Mouse (Mus musculus) liver, postnatal 0 days (tissue): Measurements from ENCODE around the gene Tpt1. TPM values are rescaled to one million over a fixed set of nuclear protein-coding genes. Genes with fewer than 3 reads are reported as not detected.
"Not testable (repeated sequence)": the region's sequence is repeated elsewhere in the genome, so short reads cannot be mapped to it uniquely, and the experiment has no call there.

Experiments
- ATAC-seq: fragments of 200-750 bp; cut with Nextera tagmentation; 2 replicates; pipeline ENCODE4 v1.8.0; 2017; ENCODE audit warnings: mild to moderate bottlenecking, moderate library complexity
- DNase-seq: peaks from one replicate; pipeline ENCODE4 v3.0.0-alpha.2; 2016
- H3K27ac ChIP-seq: fragments of 300-500 bp; sonication (generic); 2 replicates; pipeline ENCODE4 v1.5.1; 2014; ENCODE audit warnings: antibody characterized with exemption, moderate library complexity, mild to moderate bottlenecking, low read depth
- H3K27me3 ChIP-seq: fragments of 300-500 bp; sonication (generic); 2 replicates; pipeline ENCODE4 v1.6.1; 2014; ENCODE audit warnings: low read length, control low read depth, mixed read lengths; ENCODE audit not compliant: insufficient read depth
- H3K36me3 ChIP-seq: fragments of 300-500 bp; sonication (generic); replicated peaks from 2 replicates; pipeline ENCODE4 v1.6.1; 2014; ENCODE audit warnings: mild to moderate bottlenecking, control low read depth, low read length, moderate library complexity, mixed read lengths; ENCODE audit not compliant: insufficient read depth
- H3K4me1 ChIP-seq: fragments of 300-500 bp; sonication (generic); 2 replicates; pipeline ENCODE4 v1.6.1; 2014; ENCODE audit warnings: antibody characterized with exemption, mild to moderate bottlenecking, control low read depth; ENCODE audit not compliant: insufficient read depth
- H3K4me2 ChIP-seq: fragments of 300-500 bp; sonication (generic); 2 replicates; pipeline ENCODE4 v1.6.1; 2014; ENCODE audit warnings: low read depth, mild to moderate bottlenecking, low read length, moderate library complexity, mixed read lengths
- H3K4me3 ChIP-seq: fragments of 300-500 bp; sonication (generic); 2 replicates; pipeline ENCODE4 v1.5.1; 2014; ENCODE audit warnings: low read depth, low read length
- H3K9ac ChIP-seq: fragments of 300-500 bp; sonication (generic); replicated peaks from 2 replicates; pipeline ENCODE4 v1.6.1; 2014; ENCODE audit warnings: mild to moderate bottlenecking, moderate library complexity
- H3K9me3 ChIP-seq: fragments of 300-500 bp; sonication (generic); 2 replicates; pipeline ENCODE4 v1.6.1; 2016; ENCODE audit warnings: mild to moderate bottlenecking, control low read depth, low read length, mixed read lengths
- CTCF ChIP-seq: sonication (generic); IDR thresholded peaks from 2 replicates; pipeline ENCODE4 v1.5.1; 2016; ENCODE audit warnings: antibody characterized with exemption, low read depth
- EP300 ChIP-seq: IDR thresholded peaks from 2 replicates; pipeline ENCODE4 v1.6.1; 2016; ENCODE audit warnings: antibody characterized with exemption, low read depth, mild to moderate bottlenecking
- whole genome bisulfite sequencing: fragments of 180-500 bp; shearing (Covaris S2); extraction: QIAGEN DNeasy Blood & Tissue Kit; methylation state at CpG from one replicate; pipeline ENCODE4 v1.1.7; 2014; ENCODE audit not compliant: insufficient replicate concordance; 5-methylcytosine and 5-hydroxymethylcytosine counted together
- polyA plus RNA-seq: library from polyadenylated mRNA; unstranded; fragments of >200 nt; fragmentation: Nextera tagmentation; extraction: Ambion mirVana; gene quantifications from 2 replicates; pipeline ENCODE4 v1.2.1, GENCODE M21; 2015

The Tpt1 gene
- polyA plus RNA-seq, 1 experiment from 2014 or later, result 874 TPM

- TF ChIP-seq CTCF (no peak), EP300 (no peak)
- DNase-seq (no peak), ATAC-seq (no peak)
- Histone ChIP-seq H3K9ac (no peak overlapping the region), H3K27me3 (no peaks in the 10 kb centered on the region), H3K27ac (no peak overlapping the region), H3K36me3 (no peaks in the 10 kb centered on the region), H3K4me3 (no peak overlapping the region), H3K4me1 (no peaks in the 10 kb centered on the region), H3K9me3 (no peaks in the 10 kb centered on the region), H3K4me2 (no peak overlapping the region)
- 75% methylated on average over 2 of the region's 2 CpGs for WGBS
These were observed 14.7 kb downstream of the Tpt1 start for GRCm38 (mm10) chr14:75859619-75860018.

- TF ChIP-seq EP300 (no peak), CTCF (no peak)
- DNase-seq, result no peak
- Histone ChIP-seq H3K4me2 (no peak overlapping the region), H3K27me3 (no peaks in the 10 kb centered on the region), H3K9me3 (no peaks in the 10 kb centered on the region), H3K27ac (no peak overlapping the region), H3K4me3 (no peak overlapping the region), H3K36me3 (no peaks in the 10 kb centered on the region), H3K9ac (no peak overlapping the region), H3K4me1 (no peaks in the 10 kb centered on the region)
- ATAC-seq, result no peak
- 83% methylated on average over 6 of the region's 6 CpGs for WGBS
These were observed 17.8 kb downstream of the Tpt1 start for GRCm38 (mm10) chr14:75862701-75863100.

GRCm38 (mm10) chr14:75863549-75864409 lies 18.9 kb downstream of the Tpt1 start:
- no peak for TF ChIP-seq CTCF
- TF ChIP-seq EP300, result peak; percentile 46; the same call in 1 of the 2 replicates
- Histone ChIP-seq H3K4me1 (no peaks in the 10 kb centered on the region), H3K27me3 (no peaks in the 10 kb centered on the region), H3K4me3 (no peak overlapping the region), H3K27ac (no peak overlapping the region), H3K9ac (no peak overlapping the region), H3K4me2 (no peak overlapping the region), H3K36me3 (no peaks in the 10 kb centered on the region), H3K9me3 (no peaks in the 10 kb centered on the region)
- 36% methylated on average over 7 of the region's 7 CpGs for WGBS
- DNase-seq (peak; percentile 56), ATAC-seq (peak; percentile 77)

GRCm38 (mm10) chr14:75866706-75867333 lies 21.9 kb downstream of the Tpt1 start:
- DNase-seq, result no peak
- H3K9me3 ChIP-seq, result 0 out of 2 replicates have a peak, but pooled peaks cover 2% of the 10 kb centered on the region
- WGBS, result 77% methylated on average over 9 of the region's 9 CpGs

DNA sequence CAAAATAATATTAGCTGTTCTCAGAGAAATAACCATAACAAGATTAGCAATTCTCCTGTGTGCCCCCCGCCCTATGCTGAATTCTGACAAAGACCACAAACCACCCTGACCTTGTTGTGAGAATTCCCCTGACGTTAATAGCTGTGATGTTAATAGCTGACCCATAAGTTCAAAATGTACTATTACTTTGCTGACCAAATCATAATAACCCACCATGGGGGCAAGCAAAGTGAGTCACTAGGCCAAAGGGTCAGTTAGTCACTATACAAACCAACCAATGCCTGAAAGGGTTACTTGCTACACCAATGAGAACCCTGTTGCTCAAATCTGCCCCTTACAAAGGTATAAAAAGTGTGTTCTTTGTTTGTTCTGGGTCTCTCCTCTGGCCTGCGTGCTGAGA lies 23.1 kb downstream of the Tpt1 start:
- not testable (repeated sequence) for H3K9me3 ChIP-seq, H3K9ac ChIP-seq, H3K4me2 ChIP-seq, H3K4me3 ChIP-seq, DNase-seq, H3K27ac ChIP-seq, H3K4me1 ChIP-seq, H3K27me3 ChIP-seq, H3K36me3 ChIP-seq, ATAC-seq
- 53% methylated on average over 3 of the region's 3 CpGs for WGBS
- peak; percentile 43 for TF ChIP-seq EP300

More at GRCm38 (mm10) chr14:75866706-75867333, 21.9 kb downstream of the Tpt1 start:
- Histone ChIP-seq H3K27ac (no peak overlapping the region), H3K36me3 (no peaks in the 10 kb centered on the region), H3K9ac (no peak overlapping the region), H3K4me1 (no peaks in the 10 kb centered on the region), H3K4me2 (no peak overlapping the region), H3K4me3 (no peak overlapping the region), H3K27me3 (no peaks in the 10 kb centered on the region)
- no peak for ATAC-seq
- TF ChIP-seq CTCF (no peak), EP300 (no peak)

DNA sequence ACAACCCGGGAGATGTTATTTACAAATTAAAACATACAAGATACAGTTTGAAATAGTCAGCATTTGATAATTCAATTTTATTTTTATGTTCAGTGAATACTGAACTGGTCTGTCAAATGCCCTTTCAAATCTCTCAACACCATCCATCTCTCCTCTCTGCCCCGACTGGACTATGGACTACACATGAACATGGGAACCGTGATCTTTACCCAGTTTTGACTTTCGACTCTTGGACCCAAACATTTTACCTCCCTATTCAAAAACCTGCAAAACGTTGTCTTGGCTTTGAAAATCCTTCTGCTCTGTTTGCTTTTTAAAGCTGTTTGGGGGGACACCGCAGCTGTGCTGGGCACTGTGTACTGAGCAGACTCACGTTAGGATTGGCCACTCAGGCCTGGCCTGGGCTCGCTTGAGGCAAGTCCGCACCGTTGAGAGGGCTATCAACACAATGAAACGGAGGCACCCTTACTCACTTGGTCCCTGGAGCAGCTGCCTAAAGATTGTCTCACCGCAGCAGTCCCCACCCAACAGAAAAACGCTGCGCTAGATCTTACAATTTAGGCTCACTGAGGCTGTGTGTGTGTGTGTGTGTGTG lies 25.0 kb downstream of the Tpt1 start:
- no peaks in the 10 kb centered on the region for H3K27me3 ChIP-seq
- no peaks in the 10 kb centered on the region for H3K4me1 ChIP-seq
- peak; percentile 31; the same call in 1 of the 2 replicates for TF ChIP-seq EP300
- TF ChIP-seq CTCF, result no peak
- H3K4me2 ChIP-seq, result no peak overlapping the region
- H3K27ac ChIP-seq, result peak overlapping the region; percentile 73
- no peaks in the 10 kb centered on the region for H3K36me3 ChIP-seq
- ATAC-seq, result peak; percentile 81
- WGBS, result 71% methylated on average over 14 of the region's 14 CpGs
- DNase-seq, result no peak
- no peak overlapping the region for H3K4me3 ChIP-seq
- H3K9ac ChIP-seq, result no peak overlapping the region
- H3K9me3 ChIP-seq, result 0 out of 2 replicates have a peak, but pooled peaks cover 2% of the 10 kb centered on the region
